In the genomic region with DNA sequence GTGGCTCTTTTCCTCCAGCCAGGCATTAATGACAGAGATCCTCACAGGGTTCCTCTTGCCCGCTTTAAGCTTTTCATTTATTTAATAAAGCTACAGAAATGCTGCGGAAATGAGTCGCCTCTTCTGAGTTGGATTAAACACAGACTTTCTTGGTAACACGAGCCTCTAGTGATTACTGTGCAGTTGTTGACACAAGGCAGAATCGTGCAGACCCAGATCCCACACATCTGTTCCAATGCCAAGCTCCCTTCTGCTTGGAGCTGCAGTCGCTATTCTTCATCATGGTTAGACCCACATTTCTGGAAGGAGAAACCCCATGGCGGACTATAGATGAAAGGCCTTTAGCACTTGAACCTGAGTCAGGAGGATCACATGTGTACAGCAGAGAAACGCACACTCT, we compare ENCODE assay signal across 22 mouse cellular contexts.
DNase-seq lines count a peak whose midpoint lies in the region; ATAC-seq lines count a peak whose summit lies in the region.
"Had no signal": no experiment of that assay in that cellular context is flagged by ENCODE, and none has a peak within 500 bp of the region (broad histone marks: within the 10 kb centered on the region; RNA-seq: fewer than 3 reads in every experiment).

No protein-coding gene starts in this region.

- no peaks in the 10 kb centered on the region for H3K9me3 ChIP-seq in embryonic facial prominence, embryonic 13.5 days
- no peaks in the 10 kb centered on the region for H3K9me3 ChIP-seq in forebrain, embryonic 14.5 days (replicated peaks; ENCODE audit: control insufficient read depth, low read length)
- H3K9me3 ChIP-seq: forebrain, embryonic 12.5 days; heart, embryonic 10.5 days; hindbrain, embryonic 12.5 days had no signal

- H3K4me2 ChIP-seq in embryonic facial prominence, embryonic 13.5 days = 0 out of 2 replicates have a peak overlapping the region, but pooled peaks have one; percentile 7
- H3K4me2 ChIP-seq in forebrain, embryonic 14.5 days (ENCODE audit: low read length) = no peak overlapping the region
- H3K4me2 ChIP-seq: forebrain, embryonic 12.5 days; hindbrain, embryonic 12.5 days had no signal

- H3K27ac ChIP-seq in embryonic facial prominence, embryonic 13.5 days = no peak overlapping the region; the same call in 1 of the 2 replicates
- H3K27ac ChIP-seq in forebrain, embryonic 14.5 days (ENCODE audit: low read depth, low read length) = no peak overlapping the region
- H3K27ac ChIP-seq: forebrain, embryonic 12.5 days; gastrocnemius, adult 2 months; heart, embryonic 10.5 days; hindbrain, embryonic 12.5 days had no signal

- H3K4me1 ChIP-seq in embryonic facial prominence, embryonic 13.5 days = peaks cover 7% of the 10 kb centered on the region
- no peaks in the 10 kb centered on the region for H3K4me1 ChIP-seq in forebrain, embryonic 14.5 days (ENCODE audit: control insufficient read depth, insufficient read depth, low read length)
- H3K4me1 ChIP-seq: forebrain, embryonic 12.5 days; heart, embryonic 10.5 days had no signal

- peak; percentile 33 for DNase-seq in embryo, embryonic 11 days
- no peak for DNase-seq in embryo, embryonic 10.5 days (ENCODE audit: low spot score)
- DNase-seq in MN1 (ENCODE audit: low spot score) = peak; percentile 12
- no peak for DNase-seq in cerebellum, postnatal 14 days
- DNase-seq in forebrain, embryonic 14.5 days (ENCODE audit: low spot score) = no peak
- no peak for DNase-seq in yolk sac, embryonic 10.5 days (ENCODE audit: low spot score)
- DNase-seq: adrenal gland, adult 2 months; adrenal gland, postnatal 25 days; cerebellum, adult 18-20 months; cerebellum, postnatal 10 days; forebrain, postnatal 0 days; gastrocnemius, adult 2 months; gastrocnemius, postnatal 25 days; heart, postnatal 10 days; heart, postnatal 4 days; kidney, adult 11 months had no signal

- no peak overlapping the region for H3K9ac ChIP-seq in embryonic facial prominence, embryonic 13.5 days
- no peak overlapping the region for H3K9ac ChIP-seq in forebrain, embryonic 14.5 days (ENCODE audit: low read length)
- H3K9ac ChIP-seq: forebrain, embryonic 12.5 days; forebrain, postnatal 0 days; hindbrain, embryonic 12.5 days had no signal

- no peak for ATAC-seq in embryonic facial prominence, embryonic 13.5 days (ENCODE audit: insufficient number of reproducible peaks, insufficient read depth, low FRiP score, low TSS enrichment, low read depth)
- no peak for ATAC-seq in forebrain, embryonic 14.5 days
- ATAC-seq: forebrain, postnatal 0 days; hindbrain, embryonic 16.5 days; inflammation-experienced regulatory T-cells, adult 6 months had no signal

- no peak overlapping the region for H3K4me3 ChIP-seq in embryonic facial prominence, embryonic 13.5 days
- H3K4me3 ChIP-seq in forebrain, embryonic 14.5 days (ENCODE audit: low read depth, low read length) = no peak overlapping the region
- H3K4me3 ChIP-seq: forebrain, embryonic 12.5 days; gastrocnemius, adult 2 months; heart, embryonic 10.5 days; hindbrain, embryonic 12.5 days had no signal

- WGBS in embryonic facial prominence, embryonic 13.5 days = 23% methylated on average over 8 of the region's 8 CpGs
- 87% methylated on average over 8 of the region's 8 CpGs for WGBS in forebrain, embryonic 14.5 days

- no peaks in the 10 kb centered on the region for H3K36me3 ChIP-seq in embryonic facial prominence, embryonic 13.5 days
- no peaks in the 10 kb centered on the region for H3K36me3 ChIP-seq in forebrain, embryonic 14.5 days (ENCODE audit: control insufficient read depth, insufficient read depth, low read length)
- H3K36me3 ChIP-seq: forebrain, embryonic 12.5 days; heart, embryonic 10.5 days; hindbrain, embryonic 12.5 days had no signal

- H3K27me3 ChIP-seq in embryonic facial prominence, embryonic 13.5 days = no peaks in the 10 kb centered on the region
- H3K27me3 ChIP-seq in forebrain, embryonic 14.5 days (replicated peaks; ENCODE audit: control insufficient read depth, insufficient read depth, low read length) = no peaks in the 10 kb centered on the region
- H3K27me3 ChIP-seq: forebrain, embryonic 12.5 days; hindbrain, embryonic 12.5 days had no signal

Comparison
In these comparisons a context has a peak if more than half of its experiments do, and no peak if none do; other contexts are left out.
1. DNase-seq: peak in embryo, embryonic 11 days (single experiment) and MN1 (single experiment); none in embryo, embryonic 10.5 days (single experiment), cerebellum, postnatal 14 days (0 of 2), forebrain, embryonic 14.5 days (single experiment) and yolk sac, embryonic 10.5 days (single experiment).